Mouse (Mus musculus) lung, postnatal 0 days (tissue): ENCODE measurements around the gene Nrip1.

Experiments used
- CTCF ChIP-seq: IDR thresholded peaks from 2 replicates; pipeline ENCODE4 v1.5.1; 2016; ENCODE audit warnings: antibody characterized with exemption, mild to moderate bottlenecking
- EP300 ChIP-seq: IDR thresholded peaks from 2 replicates; pipeline ENCODE4 v1.6.1; 2016; ENCODE audit warnings: antibody characterized with exemption, mild to moderate bottlenecking, control low read depth

- TF ChIP-seq CTCF (no peak), EP300 (no peak)
Measured at GRCm38 (mm10) chr16:76312887-76313420, 60.7 kb downstream of the Nrip1 start.
